Mouse (Mus musculus) heart, adult 8-10 months (tissue): Measurements from ENCODE around the gene Polr3h. TPM values are rescaled to one million over a fixed set of nuclear protein-coding genes. Genes with fewer than 3 reads are reported as not detected.
"Not testable (repeated sequence)": the region's sequence is repeated elsewhere in the genome, so short reads cannot be mapped to it uniquely, and the experiment has no call there.

Experiments used
- DNase-seq: peaks from one replicate; pipeline ENCODE4 v3.0.0; 2022; ENCODE audit warnings: low spot score
- total RNA-seq, 4 experiments: library from RNA; stranded (reverse); gene quantifications; 2 replicates each; pipeline ENCODE4 v1.2.4; 2022

Polr3h gene
- 10 to 100 TPM in 1 of 4 experiments, 1 to 10 TPM in 3; 7.6 to 10.3 (median 9.6) TPM for total RNA-seq

DNA sequence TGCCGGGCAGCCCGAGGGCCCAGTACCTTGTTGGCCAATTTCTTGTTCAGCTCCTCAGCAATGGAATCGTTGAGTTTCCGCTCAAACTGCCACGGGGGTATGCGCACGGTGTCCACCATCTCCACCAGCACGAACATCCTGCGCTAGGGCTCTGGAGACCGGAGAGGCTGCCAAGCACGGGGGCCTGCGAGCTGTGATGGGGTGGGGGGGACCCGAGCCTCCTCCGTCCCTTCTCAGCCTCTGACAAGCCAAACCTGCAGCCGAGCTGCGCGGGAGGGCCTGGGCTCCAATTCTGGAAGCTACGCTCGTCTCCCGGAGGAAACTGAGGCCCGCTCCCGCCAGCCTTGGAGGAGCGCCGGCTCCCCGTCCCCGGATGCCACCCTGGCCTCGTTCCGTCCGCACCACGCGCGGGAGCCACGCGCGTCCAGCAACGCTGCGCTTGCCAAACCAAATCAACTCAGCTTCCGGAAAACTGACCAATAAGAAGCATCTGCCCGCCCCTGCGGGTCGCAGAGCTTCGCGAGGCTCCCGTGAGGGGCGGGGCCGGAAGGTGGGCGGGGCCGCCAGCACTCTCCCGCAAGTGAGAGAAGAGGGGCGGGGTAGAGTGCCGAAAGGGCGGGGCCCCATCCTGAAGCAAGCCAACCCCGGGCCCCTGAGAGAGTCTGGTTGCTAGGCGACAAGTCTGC is at the start of gene Polr3h:
Gene Polr3h (minus strand): TSS at position 481 of the 686 bp plus-strand sequence.
- DNase-seq: peak; percentile 89

DNA sequence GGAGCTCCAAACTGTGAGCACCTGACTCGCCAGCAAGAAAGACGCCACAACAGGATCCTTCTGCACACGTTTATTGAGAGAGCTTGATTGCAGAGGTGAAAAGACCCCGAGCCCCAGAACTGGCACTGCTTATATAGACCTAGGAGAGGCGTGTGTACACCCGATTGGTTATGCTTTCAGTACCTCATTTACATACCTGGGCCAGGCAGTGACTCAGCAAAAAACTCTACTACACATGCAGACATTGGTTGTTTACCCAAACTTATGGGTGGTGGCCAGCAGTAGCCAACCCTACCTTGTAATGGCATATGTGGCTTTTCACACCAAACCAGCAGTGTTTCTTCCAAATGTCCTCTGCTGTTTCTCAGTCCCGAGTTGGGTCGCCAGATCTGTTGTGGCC is 49.1 kb upstream of the Polr3h start:
- not testable (repeated sequence) for DNase-seq

DNA sequence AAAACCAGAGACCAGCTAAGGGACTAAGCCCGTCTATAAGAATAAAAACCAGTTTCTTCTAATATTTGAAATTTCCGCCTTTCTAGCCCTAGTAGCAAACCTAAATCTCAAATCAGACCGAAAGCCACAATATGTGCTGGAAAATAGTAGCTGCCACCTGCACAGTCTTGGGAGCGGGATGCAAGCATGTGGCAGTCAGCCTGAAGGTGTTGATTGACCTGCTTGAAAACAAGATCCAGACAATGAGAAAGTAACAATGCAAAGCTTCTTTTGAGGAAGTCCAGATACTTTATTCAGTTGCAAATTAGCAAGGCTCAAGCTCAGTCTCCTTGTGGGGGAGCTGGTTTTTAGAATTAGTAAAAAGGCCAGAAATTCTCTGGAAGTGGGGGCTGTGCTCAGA is 44.5 kb upstream of the Polr3h start:
- DNase-seq: not testable (repeated sequence)

DNA sequence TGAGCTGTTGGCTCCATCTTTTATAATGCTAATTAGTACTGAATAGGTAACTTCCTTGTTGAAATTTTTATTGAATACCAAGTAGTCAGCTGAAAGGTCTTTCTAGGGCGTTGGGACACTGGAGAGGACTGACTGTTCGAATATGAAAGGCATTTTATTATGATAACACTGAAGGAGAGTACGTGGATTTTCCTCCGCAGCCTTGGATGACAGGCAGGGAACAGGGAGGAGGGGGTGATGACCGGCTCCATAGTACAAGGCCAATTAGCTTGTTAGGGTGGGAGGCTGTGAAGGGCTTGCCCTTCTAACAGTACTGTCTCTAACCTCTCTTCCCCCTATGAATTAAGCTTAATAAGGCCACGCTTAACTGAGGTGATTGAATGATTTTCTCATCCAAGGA is 43.6 kb upstream of the Polr3h start:
- DNase-seq: not testable (repeated sequence)

DNA sequence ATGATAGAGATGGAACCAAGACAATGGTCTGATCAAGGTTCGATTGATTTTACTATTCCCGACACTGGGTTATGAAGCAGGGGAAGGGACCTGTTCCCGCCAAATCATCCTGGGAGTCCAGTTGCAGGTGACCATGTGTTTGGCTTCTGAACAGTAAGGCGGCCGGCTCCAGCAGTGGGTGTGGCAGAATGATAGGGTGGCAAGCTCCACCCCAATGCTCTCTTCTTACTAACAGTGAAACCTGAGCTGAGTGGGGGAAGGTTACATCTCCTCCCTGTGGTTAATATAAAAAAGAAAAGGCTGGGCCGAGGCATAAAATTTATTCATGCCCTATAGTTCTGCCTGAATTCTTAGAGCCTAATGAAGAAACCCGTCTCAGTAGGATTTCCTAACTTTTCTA is 43.1 kb upstream of the Polr3h start:
- no peak for DNase-seq

DNA sequence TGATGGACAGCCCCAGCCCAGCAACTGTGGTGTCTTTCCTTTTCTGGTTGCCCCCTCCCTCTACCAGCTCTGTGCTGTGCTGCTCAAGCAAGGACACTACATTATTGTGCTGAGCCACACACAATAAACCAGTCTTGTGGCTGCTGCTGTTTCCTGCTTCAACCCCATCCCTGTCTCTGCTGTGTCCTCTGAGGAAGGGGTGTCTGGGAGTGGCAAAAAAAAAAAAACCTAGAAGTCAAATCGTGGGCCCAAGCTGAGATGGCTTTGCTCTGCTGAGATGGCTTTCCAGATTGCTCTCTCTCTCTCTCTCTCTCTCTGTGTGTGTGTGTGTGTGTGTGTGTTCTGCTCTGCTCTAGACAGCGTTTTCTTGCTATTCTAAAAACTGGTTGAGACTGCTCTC is 42.4 kb upstream of the Polr3h start:
- no peak for DNase-seq

DNA sequence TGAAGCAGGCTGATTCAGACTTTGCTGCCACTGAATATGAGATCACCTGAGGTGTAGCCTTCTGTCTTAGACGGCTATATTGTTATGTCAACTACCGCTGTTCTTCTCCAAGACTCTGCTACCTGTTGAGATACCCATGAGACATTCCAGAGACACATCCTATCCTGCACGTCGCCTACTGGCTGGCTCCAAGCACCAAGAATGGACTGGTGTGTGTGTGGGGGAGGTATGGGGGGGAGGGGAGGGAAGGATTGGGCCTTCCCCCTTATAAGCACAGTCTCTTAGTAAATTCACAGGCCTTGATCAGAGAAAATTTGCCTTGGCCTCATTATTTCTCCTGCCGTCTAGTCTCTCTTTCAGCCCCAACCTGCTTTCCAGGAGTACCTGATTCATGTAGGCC is 41.8 kb upstream of the Polr3h start:
- DNase-seq: no peak

DNA sequence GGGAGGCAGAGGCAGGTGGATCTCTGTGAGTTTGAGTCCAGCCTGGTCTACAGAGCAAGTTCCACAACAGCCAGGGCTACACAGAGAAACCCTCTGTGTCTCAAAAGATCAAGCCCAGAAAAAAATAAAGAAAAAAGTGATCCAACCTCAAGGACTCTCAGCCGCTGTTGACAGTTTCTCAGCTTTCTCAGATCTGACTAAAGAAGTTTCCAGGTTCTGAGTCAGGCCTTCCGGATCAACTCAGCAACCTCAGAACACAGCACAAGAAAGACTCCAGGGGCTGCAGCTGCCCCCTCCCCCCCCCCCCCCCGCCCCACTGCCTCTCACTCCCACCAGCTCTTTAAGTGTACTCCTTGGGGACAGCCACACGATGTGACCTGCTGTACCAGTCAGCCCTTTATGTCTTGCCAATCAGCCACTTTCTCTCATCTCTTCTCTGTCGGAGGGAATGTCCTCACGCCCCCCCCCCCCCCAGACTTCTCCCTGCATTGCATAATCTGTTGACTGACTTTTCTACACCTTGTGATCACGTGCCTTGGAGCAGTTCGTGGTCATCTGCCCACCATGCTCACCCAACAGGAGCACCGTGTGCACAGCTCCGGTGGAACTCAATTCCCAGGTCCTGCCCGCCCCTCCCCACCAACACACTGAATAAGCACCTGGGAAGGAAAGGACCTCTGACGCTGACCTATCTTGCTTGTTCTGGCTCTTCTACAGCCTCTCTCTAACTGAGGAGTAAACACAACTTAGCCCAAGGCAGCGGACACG is 40.2 kb upstream of the Polr3h start:
- DNase-seq: no peak

DNA sequence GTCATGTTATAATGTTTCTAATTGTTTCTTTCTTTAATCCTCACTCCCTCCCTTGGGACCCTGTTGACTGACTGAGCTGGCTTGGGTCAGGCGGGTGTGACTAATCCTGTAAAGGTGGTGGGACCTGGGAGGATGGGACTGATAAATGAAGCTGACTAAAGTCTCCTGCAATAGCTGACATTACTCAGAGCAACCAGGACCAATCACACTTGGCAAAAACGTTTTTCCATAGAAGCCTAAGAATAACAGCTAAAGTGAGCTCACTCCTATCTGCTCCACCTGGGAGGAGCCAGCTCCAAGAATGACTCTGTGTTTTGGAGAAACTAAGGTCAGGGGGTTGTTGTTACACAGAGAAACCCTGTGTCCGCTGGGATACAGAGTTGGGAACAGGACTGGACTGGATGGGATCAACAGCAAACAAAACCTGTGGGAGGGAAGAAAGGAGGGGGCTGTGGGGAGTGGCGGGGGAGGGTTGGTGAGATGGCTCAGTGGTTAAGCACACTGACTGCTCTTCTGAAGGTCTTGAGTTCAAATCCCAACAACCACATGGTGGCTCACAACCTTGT is 39.0 kb upstream of the Polr3h start:
- no peak for DNase-seq

DNA sequence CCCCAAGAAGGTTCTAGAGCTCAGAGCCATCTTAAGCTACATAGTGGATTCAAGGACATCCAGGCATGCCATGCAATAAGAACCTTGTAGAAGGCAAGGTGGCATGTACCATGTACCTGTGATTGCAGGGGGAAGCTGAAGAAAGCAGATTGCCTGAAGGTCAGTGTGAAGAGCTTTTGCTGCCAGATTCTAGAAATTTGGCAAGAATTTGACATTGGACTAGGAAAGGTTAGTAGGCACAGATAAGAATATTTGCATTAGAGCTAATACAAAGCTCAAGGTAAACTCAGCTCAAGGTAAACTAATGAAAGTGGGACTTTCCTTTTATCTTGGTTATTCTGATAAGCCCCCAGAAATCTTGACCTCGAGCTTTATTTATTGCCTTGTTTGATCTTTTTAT is 38.2 kb upstream of the Polr3h start:
- no peak for DNase-seq

DNA sequence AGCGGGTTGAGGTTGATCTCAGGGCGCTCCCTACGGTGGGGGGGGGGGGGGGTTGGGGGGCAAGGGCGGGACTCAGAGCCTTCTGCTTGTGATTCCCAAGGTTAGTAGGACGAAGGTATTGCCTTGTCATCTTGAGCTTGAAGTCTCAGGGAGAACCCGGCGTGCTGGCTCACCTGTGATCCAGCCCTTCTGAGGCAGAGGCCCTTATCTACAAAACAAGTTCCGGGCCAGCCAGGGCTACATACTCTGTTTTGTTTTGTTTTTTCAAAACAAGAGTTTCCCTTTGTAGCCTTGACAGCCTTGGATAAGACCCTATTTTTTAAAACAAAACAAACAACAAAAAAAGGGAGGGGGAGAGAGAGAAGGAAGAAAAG is 35.0 kb upstream of the Polr3h start:
- DNase-seq: no peak

DNA sequence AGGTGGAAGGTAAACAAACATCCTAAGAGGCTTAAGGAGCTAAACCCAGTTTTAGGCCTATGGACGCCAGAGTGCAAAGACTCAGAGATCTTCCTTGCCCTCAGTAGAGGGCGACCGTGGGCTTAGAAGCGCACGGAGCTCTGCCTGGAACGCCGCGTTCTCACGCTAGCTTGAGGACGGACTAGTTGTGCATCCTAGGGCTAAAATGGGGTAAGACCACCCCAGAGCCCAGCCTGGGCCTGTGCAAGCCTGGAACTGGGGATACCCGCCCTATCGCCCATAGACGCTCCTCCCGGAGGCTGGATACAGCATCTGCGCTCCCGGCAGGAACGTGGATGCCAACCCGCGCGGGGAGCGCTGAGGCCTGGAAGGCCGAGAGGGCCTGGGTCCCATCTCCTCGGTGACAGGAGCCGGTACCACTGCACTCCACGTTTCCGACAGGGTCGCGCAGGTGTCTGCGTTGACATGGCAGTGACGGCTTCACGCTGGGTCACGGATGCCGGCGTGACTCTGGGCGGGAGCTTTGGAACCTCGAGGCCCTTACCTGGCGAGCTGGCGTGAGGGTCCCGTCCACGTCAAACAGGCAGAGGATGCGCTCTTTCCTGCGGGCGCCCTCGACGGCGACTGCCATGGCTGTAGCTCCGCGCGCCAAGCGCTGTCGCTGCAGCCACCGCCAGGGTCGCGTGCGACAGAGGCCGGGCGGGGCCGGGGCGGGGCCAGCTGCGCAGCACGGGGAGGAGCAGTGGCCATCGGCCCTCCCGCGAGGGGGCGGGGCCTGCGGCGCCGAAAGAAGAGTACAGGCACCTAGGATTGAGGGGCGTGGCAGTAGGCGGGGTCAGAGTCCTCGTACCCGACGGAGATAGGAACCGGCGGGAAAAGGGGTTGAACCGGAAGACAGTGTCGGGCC is 34.4 kb upstream of the Polr3h start, which contains the start of gene Pmm1:
Gene Pmm1 (minus strand): TSS at position 760 of the 907 bp plus-strand sequence.
- peak; percentile 97 for DNase-seq

DNA sequence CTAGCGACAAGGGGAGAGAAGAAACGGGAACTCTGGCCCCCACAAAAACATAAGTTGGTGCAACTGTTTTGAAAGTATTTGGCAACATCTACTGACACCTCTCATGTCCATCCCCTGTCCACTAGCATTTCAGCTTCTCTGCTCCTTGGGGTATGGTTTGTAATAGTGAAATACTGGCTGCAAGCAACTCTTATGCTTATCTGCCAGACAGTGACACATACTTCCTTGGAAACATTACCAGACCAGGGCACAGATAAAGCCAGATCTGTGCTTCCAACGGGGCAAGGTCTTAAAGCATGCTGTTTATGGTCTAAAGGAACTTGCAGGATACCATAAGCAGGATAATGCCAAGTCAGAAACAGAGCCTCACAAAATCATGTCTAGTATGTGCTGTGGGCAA is 32.9 kb upstream of the Polr3h start:
- DNase-seq: no peak

DNA sequence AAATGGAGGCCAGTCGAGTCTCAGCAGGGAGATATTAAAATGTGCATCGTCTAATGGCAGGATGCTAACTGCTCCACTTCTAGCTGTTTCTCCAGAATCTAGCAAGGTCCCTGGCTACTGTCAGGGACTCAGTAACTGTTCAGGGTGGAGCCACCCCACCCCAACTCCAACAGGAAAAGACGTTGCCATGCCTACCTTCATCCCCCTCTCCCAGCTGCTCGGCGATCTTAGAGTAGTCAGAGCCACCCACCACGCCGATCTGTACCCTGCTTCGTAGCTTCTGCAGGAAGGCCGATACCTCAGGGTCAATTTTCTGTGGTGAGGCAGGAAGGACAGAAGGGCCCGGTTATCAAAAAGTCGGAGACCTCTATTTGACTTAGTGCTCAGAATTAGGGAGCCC is 31.6 kb upstream of the Polr3h start:
- DNase-seq: no peak

DNA sequence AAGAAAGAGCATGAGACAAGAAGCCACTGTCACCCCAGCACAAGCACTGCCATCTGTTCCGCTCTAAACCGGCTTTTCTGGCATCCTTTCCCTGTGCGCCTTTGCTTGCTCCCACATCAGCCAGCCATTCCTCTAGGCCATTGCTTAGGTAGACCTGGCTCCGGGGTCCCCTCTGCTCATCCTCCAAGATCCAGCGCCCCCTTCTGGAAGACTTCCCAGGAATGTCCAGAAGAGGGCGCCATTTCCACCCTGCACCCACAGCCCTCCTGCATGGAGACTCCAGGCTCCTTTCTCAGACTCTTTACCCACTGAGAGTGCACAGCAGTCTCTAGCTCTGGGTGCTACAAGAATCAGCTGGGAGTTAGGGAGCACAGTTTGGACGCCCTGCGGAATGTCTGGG is 30.4 kb upstream of the Polr3h start:
- no peak for DNase-seq

DNA sequence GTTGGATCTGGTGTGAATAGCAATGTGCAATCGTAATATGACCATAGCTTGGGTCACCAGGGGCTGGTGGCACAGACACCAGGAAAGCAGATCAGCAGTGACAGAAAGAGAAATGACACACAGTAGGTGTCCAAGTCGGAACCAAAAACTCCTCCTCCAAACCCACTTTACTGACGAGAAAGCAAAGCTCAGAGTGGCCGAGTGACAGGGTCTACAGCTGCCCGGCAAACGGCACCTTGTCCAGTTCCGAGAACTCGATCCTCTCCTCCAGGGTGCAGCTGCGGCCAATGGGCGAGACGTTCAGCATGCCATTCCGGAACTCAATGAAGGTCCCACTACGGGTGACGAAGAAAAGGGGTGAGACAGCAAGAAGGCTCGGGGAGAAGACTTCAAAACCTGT is 29.4 kb upstream of the Polr3h start:
- DNase-seq: no peak

DNA sequence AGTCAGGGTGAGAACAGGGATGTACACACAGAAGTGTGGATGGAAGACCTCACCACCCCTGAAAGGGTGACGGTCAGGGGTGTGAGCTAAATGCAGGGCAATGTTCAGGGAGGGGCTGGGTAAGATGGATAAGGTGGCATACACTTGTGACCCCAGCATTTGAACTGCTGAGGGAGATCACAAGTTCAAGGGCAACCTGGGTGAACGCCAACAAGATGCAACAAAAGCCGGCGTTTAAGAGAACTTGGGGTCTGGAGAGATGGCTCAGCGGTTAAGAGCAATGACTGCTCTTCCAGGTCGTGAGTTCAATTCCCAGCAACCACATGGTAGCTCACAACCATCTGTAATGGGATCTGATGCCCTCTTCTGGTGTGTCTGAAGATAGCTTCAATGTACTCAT is 28.7 kb upstream of the Polr3h start:
- DNase-seq: no peak

DNA sequence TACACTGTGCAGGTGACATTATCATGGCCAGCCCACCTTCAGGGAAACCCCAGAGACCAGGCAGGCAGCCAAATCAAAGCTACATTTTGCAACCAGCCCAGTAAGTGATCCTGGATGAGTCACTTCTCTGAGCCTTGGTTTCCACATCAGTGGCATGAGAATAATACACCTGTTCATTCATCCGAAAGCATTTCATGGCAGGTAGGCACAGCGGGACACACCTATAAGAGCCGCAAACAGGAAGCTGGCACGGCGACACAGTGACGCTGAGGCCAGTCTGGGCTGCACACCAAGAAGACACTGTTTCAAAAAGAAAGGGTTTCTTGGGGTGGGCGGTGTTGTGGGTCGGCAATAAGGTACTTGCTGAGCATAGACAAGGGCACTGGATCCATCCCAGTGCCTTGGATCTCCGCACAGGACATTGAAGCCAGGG is 28.1 kb upstream of the Polr3h start:
- no peak for DNase-seq

DNA sequence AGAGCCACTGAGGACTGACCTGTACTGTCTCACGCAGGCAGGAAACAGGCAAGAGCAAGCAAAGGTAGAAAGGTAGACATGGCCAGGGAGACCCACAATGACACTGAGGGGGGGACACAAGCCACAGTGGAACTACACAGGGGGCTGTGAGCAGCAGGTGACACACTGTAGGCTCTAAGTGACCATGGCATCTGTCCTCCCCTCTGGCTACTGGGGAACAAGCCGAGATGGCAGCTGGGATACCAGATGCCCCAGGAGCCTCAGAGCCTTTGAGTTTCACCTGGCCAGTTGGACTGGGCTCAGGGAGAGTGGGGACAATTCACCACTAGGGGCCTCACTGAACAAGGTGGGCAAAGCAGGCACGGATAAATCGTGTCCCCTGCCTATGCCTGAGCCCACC is 26.3 kb upstream of the Polr3h start:
- no peak for DNase-seq

DNA sequence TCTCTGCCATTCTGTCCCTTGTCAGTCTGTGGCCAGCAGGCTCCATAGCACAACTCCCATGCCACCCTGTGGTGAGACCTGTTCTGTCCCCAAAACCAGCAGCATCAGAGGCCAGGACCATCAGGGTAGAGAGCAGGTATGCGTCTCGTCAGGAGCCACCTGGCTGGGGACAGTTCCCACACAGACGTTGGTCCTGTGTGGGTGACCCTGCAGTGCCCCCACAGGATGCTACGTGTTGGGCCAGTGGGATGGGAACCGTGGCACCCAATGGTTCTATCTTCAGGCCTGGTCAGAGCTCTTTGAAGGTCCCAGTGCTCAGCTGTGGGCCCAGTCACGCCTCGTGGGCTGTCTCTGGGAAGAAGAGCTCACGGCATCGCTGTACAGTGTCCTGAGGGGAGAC is 25.1 kb upstream of the Polr3h start:
- no peak for DNase-seq

DNA sequence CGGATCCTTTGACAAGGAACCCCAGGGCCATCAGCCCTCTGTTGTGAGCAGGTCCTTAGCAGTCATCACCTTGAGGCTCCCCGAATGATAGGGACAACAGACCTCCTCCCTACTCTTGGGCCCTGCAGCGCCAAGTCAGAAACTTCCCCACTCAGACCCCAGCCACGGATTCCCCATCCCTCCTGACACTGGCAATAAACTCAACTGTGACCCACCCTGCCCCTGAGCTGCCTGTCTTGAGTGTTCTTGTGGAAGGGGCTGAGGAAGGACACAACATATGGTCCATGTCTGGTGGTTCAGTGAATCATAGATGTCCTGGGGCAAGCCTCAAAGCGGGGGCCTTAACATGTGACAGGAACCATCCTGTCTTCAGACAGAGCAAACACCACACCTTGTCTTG is 24.7 kb upstream of the Polr3h start:
- DNase-seq: no peak
